9 mouse cellular contexts compared by ENCODE assay signal in genomic region chr2:91008536-91008935, GRCm38 (mm10).
"Had no signal": no experiment of that assay in that cellular context is flagged by ENCODE, and none has a peak within 500 bp of the region (broad histone marks: within the 10 kb centered on the region; RNA-seq: fewer than 3 reads in every experiment).

No protein-coding gene starts in this region.

- ATAC-seq: liver, embryonic 12.5 days; midbrain, embryonic 16.5 days had no signal

- DNase-seq: kidney, adult 18-20 months; kidney, postnatal 10 days; kidney, postnatal 4 days; lung, embryonic 14.5 days; lung, postnatal 10 days; lung, postnatal 4 days; thymus, postnatal 14 days had no signal
